Mouse (Mus musculus) layer of hippocampus, adult 9-11 months (tissue): ENCODE measurements around the gene Rin2.
A peak's percentile ranks its signal among the peaks of the same experiment; 100 is the strongest.

Experiments used
- DNase-seq: peaks from one replicate; pipeline ENCODE4 v3.0.0; 2022

Rin2 gene

DNA sequence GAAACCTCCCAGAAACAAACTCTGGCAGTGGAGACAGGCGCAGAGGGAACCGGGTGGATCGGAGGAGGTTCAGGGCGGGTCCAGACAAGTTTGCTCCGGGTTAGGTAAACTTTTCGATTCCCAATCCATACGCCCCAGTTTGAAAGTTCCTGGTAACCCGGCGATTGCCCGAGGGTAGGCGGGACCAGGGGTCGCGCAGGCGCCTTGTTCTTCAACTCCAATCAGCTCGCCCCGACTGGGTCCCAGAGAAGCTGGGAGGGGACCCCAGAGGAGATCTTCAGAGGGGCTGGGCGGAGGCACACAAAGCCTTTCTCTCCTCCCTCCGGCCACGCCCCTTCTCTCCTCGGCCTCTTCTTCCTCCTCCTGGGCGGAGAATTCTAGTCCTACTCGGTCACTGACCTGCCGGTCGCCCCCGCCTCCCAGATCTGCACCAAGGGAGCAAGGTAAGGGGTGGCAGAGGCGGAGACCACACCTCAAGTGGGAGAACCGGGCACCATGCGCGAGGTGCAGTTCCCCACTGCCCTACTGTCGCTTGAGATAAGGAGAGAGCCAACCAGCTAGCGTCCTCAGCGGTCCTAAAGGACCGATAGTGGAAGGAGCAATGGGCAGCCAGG is at the start of gene Rin2:
Gene Rin2, plus strand, starts transcription at position 74 of the 614 bp plus-strand sequence.
- peak; percentile 18 for DNase-seq

DNA sequence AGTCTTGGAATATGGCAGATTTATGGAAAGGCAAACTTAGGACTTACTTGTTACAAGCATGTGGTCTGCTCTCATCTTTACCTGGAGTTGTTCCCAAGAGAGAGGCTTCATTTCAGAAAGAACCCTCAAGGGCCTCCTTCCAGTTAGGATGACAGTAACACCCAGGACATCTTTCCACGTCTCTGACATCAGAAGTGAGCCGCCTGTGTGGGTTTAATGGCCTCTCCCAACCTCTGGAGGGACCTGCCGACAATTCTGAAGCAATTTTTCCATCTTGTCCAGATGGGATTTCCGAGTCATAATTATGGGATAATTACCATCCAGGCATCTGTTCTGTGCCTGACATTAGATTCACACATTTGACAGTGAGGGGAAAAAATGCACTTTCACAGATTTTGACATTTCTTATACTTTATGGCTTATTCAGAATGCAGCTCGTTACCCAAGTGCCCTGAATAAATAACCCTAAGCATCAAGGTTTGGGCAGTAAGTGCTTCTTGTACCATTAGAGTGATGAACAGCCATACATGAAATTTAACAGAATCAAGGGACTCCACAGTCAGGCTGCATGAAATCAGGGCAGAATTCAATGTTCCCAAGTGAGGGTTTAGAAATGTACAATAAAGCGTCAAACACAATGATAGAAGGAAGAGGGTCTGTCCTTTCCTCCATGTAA is 43.8 kb upstream of the Rin2 start:
- no peak for DNase-seq

DNA sequence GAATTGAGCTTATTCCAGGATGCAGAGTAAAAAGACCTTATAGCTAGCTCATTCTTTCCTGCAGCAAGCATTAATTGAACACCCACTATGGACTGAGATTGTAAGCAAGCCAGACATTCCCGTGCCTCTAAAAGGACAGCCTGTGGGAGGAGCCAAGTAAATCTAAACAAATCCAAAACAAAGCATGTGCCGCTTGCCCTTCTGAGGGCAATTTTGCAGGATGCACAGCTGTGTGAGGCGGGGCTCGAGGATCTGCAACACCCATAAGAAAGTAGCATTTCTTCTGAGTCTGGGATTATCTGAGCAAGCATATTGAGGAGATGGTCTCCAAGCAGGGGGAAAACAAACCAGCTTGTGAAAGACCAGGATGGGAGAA is 43.2 kb upstream of the Rin2 start:
- DNase-seq: no peak

DNA sequence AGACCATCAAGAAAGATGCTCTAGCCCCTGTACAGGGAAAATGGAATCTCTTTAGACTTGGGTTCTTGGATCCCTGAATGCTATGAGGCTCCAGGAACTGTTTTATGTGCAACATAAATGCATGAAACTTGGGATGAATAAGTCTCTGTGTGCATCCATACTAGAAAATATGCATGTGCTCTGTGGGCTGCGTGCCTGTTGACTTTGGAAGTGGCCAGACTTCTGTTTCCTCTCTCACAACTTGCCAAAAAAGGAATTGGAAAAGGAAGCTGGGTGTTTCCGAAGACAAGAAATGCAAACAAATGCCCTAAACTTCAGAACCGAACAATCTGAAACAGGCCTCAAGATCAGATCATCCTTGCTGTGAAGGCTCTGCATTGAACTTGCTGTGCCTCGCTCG is 41.2 kb upstream of the Rin2 start:
- DNase-seq: no peak

DNA sequence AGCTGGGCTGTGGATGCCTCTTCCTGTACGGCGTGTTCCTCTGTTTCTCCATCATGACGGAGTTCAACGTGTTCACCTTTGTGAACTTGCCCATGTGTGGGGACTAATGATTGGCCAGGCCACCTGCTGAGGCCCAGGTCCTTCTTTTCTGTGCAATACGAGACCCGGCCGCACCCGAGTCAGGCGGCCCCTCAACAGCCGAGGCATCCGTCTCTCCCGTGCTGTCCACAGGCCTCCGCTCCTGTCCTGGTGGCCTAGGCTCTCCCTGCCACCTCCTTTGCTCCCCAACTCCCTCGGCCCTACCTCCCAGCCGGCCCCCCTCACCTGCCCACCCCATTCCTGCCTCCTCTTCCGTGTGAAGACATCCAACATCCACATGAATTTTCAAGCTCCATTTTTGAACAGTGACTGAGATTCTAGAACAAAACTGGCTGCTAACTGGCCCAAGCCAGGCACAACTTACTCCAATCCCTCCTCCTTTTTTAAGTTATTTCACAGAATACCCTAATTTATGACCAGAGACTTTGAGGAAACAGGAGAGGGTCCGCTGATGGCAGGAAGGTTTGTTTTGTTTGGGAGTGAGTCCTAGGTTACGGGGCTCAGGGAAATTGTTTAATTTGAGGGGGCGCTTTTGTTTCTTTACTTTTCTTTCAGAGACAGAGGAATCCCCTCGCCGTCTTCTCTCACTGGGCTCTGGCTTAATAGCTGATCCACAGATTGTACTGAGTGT is 34.6 kb upstream of the Rin2 start:
- no peak for DNase-seq

DNA sequence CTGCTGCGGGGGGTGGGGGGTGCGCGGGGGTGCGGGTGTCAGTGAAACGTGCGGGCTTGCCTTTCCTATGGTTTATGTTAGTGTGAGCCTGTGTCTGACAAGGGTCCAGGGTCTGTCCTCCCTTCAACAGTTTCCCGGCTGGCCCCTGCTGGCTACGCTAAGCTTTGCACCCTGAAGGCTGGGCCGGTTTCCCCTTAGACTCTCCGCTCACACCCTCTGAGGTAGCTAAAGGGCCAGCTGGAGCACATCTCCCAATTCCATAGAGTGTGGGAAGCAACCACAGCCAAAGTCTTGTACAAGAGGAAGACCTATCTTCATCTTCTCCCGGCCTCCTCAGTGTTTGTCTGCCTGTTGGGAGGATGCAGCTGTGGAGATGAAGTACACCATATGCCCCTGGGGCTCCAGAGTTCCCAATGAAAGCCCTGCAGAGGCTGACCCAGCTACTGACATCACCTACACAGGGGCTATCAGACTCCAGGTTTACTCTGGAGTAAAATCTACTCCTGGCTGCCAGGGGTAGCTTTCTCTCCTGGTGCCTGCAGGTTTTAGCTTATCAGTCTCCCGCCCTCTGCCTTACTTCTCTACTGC is 19.5 kb upstream of the Rin2 start:
- DNase-seq: no peak

DNA sequence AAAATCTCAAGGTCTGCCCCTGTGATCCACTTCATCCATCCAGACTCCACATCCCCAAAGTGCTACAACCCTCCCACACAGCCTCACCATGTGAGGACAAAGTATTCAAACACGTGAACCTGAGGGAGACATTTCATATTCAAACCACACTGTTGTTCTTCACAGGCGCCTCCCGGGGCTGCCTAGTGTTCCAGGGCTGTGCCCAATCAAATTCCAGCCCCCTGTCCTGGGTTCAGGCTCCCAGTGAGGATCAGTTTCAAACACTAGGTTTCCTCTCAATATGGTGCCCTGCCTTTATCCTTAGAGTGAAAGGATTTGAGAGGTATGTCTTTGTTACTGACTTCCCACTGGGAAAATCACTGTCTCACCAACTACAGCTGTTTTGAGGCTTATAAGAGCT is 18.9 kb upstream of the Rin2 start:
- no peak for DNase-seq

DNA sequence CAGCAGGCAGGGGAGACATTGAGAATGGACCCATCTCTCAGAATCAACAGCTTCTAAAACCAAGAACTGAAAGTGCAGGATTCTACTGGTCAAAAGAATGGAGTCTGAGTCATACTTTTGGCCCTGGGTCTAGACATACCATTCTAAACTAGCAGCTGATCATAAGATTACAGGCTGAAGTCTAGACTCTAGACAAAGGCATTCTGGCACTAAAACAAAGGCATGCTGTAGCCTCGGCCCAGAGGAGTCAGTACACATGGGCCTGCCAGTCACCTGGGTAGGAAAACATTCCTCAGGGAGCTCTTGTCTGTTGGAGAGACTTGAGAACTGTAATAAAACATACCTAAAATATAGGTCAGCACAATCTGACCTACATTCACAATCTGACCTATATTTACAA is 18.3 kb upstream of the Rin2 start:
- no peak for DNase-seq

DNA sequence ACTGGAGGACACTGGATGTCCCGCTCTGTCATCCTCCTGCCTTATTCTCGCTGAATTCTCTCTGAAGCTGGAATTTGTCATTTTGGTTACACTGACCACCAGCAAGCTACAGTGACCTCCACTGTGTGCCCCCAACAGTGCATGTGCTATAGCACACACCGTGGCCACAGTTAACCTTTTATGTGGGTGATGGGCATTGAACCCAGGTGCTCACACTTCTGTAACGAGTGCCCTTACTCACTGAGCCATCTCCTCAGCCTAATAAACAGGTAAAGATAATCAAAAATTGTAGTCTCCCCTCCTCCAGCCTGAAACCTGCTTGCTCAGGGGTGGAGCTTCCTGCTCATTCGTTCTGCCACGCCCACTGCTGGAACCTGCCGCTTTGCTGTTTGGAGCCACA is 13.8 kb upstream of the Rin2 start:
- no peak for DNase-seq

DNA sequence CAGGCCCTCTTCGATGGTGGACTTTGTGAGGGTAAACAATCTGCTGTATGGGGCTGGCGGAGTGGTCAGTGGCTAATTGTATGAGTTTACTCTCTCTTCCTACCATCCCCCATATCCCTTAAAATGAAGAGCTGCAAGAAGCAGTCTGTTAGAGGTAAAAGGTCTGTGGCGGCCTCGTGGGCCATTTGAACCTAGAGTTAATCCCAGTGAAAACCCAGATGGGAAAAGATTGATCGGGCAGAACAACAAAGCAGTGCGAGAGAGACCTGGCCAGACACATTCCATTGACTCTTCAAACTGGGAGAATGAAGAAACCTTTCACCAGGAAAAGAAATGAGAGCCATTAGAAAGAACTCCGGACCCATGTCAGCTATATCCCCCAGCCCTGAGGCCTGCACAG is 11.1 kb upstream of the Rin2 start:
- no peak for DNase-seq

DNA sequence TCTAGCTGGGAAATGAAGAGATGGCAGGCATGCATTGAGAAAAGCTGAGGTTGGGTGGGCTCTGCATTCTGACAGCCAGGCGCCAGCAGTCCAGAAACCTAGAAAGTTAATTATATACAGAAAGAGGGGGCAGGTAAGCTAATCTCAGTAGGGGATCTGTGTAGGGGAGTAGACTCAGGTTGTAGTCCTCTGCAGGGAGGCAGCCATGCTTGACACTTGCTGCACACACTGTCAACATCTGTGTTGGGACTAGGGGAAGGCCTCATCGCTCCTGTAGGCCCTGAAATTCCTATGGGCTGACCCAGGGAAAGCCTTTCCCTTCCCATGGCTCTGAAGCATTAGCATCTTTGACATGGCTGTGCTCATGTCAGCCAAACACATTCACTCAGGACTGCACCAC is 10.7 kb upstream of the Rin2 start:
- no peak for DNase-seq

DNA sequence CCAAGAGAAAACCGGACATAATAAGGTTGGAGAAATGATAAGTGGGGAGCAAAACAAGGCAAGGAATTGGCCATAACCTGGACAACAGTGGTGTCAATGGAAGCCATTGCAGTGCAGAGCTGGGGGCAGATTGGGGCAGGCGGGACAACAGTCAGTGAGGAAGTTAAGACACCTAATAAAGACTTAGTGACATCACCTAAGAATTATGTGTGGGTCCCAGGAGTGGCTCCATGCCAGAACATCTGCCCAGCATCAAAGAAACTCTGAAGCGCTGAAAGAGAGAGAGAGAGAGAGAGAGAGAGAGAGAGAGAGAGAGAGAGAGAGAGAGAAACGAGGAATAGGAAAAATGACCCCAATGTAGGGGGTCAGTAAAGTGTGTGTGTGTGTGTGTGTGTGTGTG is 6.9 kb upstream of the Rin2 start:
- DNase-seq: no peak

DNA sequence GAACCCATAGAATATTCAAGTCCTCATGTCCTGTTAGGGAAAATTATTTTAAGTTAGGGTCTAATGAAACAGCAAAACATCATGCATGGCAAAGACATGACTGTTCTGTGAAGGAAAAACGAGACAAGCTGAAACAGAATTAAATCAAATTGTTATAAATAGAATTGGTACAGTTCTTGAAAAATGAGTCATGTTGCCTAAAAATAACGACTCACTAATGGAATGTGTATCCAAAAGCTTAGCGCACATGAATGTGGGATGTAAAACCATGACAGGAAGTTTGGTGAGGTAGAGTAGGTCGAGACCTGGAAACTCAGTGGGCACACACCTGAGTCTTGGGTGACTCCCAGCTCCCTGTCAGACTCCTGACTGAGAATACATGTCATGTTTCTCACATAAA is 4.9 kb upstream of the Rin2 start:
- no peak for DNase-seq

DNA sequence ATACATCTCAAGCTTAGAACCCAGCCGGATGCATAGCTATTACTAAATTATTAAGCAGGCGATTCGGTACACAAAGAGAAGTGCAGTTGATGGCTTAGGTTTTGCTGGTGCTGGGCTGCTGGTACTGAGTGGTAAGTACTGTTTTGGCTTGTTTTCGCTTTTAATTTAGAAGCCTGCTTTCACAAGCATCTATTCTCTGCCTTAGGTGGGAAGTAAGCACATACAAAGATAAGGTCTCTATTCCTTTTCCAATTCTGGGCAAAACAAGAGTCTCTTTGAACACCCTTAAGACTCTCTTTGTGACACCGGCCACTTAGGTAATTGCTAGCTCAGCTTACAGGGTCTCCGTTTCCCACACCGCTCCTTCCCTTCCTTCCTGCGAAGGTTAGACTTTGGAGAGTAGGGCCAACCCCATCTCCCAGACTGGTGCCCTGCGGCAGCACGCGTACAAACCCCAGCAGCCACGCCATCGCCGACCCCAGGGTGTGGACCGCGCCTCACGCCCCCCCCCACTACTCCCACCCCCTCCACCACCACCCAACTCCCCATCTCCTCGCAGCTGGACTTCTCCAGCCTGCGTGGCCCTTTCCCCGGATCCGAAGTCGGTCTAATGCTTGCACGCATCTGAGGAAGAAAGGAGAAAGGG is 396 bp upstream of the Rin2 start:
- DNase-seq: no peak

DNA sequence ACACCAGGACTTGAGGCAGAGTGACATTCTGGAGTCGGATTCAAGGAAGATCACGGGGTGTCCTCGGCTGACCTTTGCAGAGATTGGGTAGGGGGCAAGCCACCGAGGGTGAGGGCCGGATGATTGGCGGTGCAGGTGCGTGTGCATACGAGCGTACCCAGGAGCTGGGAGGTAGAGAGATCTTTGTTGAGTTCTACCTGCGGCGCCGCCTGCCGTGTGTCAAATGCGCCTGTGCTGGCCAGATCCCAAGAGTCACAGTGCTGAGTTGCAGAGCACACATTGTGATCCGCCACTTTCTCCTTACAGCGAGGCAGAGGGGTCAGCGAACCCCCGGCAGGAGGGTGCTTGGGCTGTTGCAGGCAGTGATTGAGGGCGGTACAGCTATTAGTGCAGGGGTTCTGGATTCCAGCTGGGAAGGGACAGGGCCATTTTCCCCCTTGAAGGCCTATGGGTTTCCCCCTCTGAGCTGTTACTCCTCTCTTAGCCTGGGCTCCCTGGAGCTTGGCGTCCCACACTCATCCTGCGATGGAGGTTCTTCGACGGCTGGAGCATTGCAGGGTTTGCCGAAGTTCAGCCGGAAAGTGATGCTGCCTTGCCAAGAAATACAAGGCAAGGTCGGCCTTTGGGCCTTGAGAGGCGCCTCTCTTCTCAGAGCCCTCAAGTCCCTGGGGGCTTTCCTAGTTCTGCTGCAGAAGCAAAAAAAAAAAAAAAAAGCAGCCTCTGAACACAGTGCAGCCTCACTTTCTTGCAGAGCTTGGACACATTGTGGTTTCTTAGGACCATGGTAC is 935 bp downstream of the Rin2 start:
- no peak for DNase-seq

DNA sequence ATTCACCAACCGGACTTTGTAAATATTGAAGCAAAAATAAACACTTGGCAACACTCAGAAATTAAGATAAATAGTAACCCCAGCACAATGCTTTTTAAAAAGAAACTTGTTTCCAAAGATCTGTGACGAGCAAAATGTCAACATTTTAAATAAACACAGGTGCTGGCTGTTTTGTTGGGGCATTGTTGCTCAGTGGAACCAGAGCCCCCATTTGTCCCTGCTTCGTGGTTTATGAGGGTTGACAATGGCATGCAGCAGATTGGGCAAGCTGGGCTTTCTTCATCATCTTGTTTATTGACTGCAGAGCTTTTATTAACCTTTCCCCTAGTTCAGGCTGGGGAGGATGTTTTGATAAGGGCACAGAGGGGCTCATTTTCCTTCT is 1.5 kb downstream of the Rin2 start:
- no peak for DNase-seq

DNA sequence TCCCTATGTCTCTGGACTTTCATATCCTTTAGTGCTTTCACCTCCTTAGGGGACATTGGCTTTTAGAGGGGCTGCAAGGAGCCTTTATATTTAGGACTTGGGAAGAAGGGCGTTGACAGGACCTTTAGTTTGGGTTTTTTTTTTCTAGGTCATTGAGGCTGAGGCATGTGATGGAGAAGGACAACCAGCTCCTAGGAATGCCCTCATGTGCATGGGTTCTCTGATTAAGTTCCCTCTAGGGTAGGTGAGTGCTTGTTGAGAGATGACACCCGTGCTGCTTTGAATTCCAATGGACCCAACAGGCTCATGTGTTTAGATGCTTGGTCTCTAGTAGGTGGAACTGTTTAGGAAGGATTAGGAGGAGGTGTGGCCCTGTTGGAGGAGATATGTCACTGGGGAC is 1.9 kb downstream of the Rin2 start:
- DNase-seq: no peak

DNA sequence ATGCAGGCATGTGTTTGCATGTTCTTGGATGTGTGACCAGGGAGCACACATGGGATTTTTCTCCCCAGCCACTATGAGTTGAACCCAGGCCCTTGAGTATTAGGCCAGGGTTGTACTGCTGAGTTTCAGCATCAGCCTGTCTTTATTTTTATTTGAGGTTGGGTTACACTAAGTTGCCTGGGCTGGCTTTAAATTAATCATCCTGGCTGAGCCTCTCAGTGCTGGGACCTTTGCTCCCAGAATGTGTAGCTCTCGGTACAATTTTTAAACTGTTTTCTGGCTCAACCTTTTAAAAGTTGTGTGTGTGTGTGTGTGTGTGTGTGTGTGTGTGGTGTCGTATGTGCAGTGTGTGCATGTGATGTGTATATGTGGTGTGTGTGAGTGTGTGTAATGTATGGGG is 5.1 kb downstream of the Rin2 start:
- no peak for DNase-seq

DNA sequence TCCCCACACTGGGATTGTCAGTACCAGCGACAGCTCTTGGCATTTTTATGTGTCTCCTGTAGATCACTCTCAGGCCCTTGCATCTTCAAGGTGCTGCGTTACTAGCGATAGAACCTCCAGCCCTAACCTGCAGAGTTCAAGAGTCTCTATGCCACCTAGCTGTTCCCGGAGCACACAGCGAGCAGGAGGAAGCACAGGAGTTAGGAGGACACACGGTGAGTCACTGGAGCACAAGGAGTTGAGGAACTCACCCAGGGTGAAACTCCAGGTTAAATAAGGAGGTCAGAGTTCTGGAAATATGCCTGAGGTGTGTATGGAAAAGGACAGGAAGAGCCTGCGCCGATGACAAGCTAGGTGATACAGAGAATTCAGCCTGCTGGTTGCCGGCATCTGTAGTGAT is 5.7 kb downstream of the Rin2 start:
- DNase-seq: no peak

DNA sequence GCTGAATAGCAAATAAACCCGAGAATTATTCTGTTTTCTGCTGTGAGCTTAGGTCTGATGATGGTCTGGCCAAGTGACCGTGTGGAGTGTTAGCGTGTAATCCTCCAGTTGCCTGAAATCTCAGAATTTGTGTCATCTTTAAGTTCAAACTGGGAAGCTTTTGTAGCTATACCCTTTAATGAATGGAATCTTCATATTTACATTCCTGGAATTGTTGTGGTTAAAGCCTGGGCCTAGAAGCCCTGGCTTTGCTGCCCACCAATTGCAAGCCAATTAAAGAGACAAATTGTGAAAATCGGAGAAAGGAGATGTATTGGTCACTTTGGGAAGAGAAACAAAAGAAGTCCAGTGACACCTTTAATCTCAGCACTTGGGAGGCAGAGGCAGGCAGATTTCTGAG is 6.6 kb downstream of the Rin2 start:
- no peak for DNase-seq

DNA sequence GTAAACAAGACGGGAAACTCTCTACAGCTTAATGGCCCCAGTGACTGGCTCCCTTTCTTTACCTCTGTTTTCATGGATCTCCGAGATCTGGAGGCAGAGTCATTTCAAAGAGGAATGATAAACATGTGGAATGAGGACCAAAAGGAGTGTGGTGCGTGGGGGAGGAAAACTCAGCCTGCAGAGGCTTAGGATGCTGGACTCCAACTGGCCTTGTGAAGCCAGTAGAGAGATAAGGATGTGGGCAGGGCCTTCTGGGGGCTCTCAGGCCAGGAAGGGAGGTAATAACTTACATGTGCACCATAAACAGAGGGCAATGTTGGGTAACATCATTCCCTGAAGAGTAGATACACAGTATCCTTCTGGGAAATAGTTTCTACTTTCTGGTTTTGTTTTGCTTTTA is 7.9 kb downstream of the Rin2 start:
- DNase-seq: no peak

DNA sequence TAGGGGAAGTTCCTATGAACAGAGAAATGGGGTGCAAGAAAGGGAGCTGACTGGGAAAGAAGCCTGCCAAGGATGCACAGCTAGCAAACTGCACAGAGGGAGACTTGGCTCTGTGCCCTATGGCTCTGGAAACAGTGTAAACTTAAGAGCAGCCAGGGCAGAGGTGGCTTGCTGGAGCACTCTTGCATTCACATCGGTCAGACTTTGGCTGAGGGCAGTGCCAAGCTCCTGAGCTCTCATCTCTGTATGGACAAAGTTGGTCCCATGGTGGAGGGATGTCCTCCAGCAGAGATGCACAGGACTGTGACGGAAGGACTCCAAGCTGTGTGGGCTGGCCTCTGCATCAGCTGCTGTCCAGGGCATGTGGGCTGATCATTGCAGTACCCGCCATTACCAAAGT is 8.5 kb downstream of the Rin2 start:
- DNase-seq: no peak

DNA sequence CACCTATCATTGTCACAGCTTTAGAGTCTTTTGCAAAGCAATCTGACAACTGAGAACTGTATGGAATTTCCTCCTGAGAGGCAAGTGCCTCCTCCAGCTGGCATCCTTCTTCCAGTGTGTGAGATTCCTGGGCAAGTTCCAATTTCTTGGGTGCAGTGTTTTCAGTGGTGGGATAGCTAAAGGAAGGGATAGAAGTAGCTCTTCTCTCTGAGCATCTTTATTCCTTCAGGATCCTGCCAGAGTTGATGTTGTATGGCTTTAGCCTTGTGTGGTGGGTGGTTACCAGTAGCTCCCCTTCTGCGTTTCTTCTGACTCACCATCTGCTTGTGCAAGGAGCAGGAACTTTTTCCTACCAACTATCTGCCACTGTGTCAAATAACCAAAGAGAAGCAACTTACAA is 9.1 kb downstream of the Rin2 start:
- peak; percentile 61 for DNase-seq
